Mouse (Mus musculus) heart, adult 2 months (tissue): ENCODE data around the gene Tectb. TPM values are rescaled to one million over a fixed set of nuclear protein-coding genes. Genes with fewer than 3 reads are reported as not detected.

Source experiments
- DNase-seq, 2 experiments: peaks; one replicate each; pipeline ENCODE4 v3.0.0; 2021
- H3K27ac ChIP-seq: fragments of 200-600 bp; 2 replicates; pipeline ENCODE4 v1.8.1; 2022
- H3K27me3 ChIP-seq: fragments of 200-500 bp; 2 replicates; pipeline ENCODE4 v1.6.1; 2012; ENCODE audit warnings: mild to moderate bottlenecking, low read length, inconsistent platforms, mixed read lengths; ENCODE audit not compliant: control insufficient read depth, insufficient read depth
- H3K36me3 ChIP-seq: fragments of 200-500 bp; 2 replicates; pipeline ENCODE4 v1.6.1; 2012; ENCODE audit warnings: low read length, inconsistent platforms; ENCODE audit not compliant: control insufficient read depth, insufficient read depth
- H3K4me1 ChIP-seq: fragments of 200-500 bp; 2 replicates; pipeline ENCODE4 v1.6.1; 2011; ENCODE audit warnings: low read length; ENCODE audit not compliant: control insufficient read depth, insufficient read depth
- H3K4me3 ChIP-seq: fragments of 200-600 bp; 2 replicates; pipeline ENCODE4 v1.8.1; 2022
- H3K79me2 ChIP-seq: fragments of 200-500 bp; replicated peaks from 2 replicates; pipeline ENCODE4 v1.6.1; 2012; ENCODE audit warnings: mild to moderate bottlenecking, inconsistent platforms, low read length, moderate library complexity, mixed read lengths; ENCODE audit not compliant: control insufficient read depth, insufficient read depth
- H3K9ac ChIP-seq: fragments of 200-500 bp; 2 replicates; pipeline ENCODE4 v1.6.1; 2012; ENCODE audit warnings: low read depth, mild to moderate bottlenecking, control low read depth, inconsistent platforms, low read length, mixed read lengths
- CTCF ChIP-seq: fragments of 200-600 bp; IDR thresholded peaks from 2 replicates; pipeline ENCODE4 v1.8.1; 2022; ENCODE audit warnings: antibody characterized with exemption, mild to moderate bottlenecking, moderate library complexity
- EP300 ChIP-seq: fragments of 200-500 bp; IDR thresholded peaks from 2 replicates; pipeline ENCODE4 v1.6.1; 2011; ENCODE audit warnings: low read depth, low read length, control low read depth; ENCODE audit not compliant: insufficient read depth
- POLR2A ChIP-seq: fragments of 200-500 bp; IDR thresholded peaks from 2 replicates; pipeline ENCODE4 v1.6.1; 2011; ENCODE audit warnings: mild to moderate bottlenecking, low read depth, low read length, control low read depth; ENCODE audit not compliant: insufficient read depth
- WGBS: fragments of 180-500 bp; shearing (Covaris S2); methylation state at CpG from one replicate; pipeline ENCODE4 v1.1.7; 2018; 5-methylcytosine and 5-hydroxymethylcytosine counted together
- intact Hi-C: fragments of 180-260 bp; cut with DNase I; formaldehyde crosslinking; loops from one replicate; pipeline ENCODE4 v1.15.1; 2025
- polyA plus RNA-seq: library from polyadenylated mRNA; depleted of rRNA; stranded (reverse); fragments of >200 nt; gene quantifications from 2 replicates; pipeline ENCODE4 v1.2.3, GENCODE M21; 2012
- total RNA-seq, 2 experiments: library from RNA; stranded (reverse); gene quantifications; 2 replicates each; pipeline ENCODE4 v1.2.3; 2021

Tectb gene
- total and polyA plus RNA-seq, 3 experiments = 0.16 to 0.23 (median 0.21) TPM

DNA sequence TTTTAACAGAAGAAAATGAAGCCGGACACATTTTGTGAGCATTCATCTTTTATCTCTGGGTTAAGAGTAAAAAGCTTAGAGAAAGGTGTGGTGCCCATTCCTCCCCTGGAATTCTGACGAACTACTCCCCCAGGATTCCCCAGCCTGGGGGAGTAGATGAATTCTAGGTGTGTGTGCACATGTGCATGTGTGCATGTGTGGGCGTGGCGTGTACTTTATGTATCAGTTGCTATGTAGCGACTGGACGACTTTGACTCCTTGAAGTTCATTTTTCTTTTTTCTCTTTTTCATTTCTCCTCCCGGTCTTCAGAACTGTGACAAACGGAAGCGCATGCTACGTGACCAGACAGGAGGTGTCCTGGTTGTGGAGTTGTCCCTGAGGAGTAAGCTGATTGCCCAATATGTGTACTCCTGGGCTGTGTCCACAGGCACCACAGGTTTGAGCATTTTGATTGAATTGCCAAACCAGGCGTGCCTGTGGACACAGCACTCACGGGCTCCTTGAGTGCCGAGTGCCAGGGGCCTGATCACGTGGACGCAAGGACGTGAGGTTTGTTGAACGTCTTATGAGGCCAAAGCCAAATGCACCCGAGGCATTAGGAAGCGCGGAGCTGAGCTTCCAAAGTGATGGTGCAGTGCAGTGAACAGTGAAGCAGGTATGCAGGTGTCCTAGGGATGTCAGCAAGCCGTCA is 11.9 kb downstream of the Tectb start:
- no peaks in the 10 kb centered on the region for H3K36me3 ChIP-seq
- no peak for TF ChIP-seq POLR2A
- no peak for TF ChIP-seq CTCF
- no peaks in the 10 kb centered on the region for H3K79me2 ChIP-seq
- H3K27ac ChIP-seq = peak overlapping the region; percentile 36; the same call in 1 of the 2 replicates
- H3K4me1 ChIP-seq = peaks cover 10% of the 10 kb centered on the region
- intact Hi-C loops = no loop called here
- no peaks in the 10 kb centered on the region for H3K27me3 ChIP-seq
- no peak overlapping the region for H3K9ac ChIP-seq
- no peak overlapping the region for H3K4me3 ChIP-seq
- WGBS = 83% methylated on average over 21 of the region's 21 CpGs
- peak in 1 of 2 experiments; percentile 28 for DNase-seq

DNA sequence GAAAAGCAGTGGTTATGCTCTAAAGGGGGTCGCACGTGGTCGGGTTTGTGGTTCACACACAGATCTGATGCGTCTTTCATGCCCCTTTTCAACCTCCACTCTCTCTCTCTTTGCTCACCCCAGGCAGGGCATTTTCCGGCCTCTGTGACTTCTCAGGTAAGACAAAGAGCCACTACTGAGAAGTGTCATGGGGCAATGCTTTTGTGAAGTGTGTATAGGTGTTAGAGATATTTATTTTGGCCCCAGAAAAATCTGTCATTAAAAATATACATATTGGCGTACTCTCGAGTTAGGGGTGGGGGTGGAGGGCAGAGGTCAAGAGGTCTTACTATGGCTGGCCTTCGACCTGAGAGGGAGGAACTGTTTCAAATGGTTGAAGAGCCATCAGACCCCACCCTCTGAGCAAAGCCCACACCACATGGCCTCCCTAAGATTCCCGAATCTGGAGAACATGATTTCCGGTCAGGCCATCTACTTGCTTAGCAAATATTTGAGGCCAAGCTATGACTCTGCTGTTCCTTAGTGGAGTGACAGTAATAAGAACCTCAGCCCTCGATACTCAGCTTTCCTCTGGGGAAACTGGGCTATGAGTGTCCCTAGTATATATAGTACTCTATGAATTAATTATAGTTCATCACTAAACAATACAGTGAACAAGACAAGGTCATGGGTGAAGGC is 13.3 kb downstream of the Tectb start:
- TF ChIP-seq EP300 (no peak), CTCF (no peak), POLR2A (no peak)
- Histone ChIP-seq H3K4me3 (no peak overlapping the region), H3K36me3 (no peaks in the 10 kb centered on the region), H3K79me2 (no peaks in the 10 kb centered on the region), H3K9ac (no peak overlapping the region), H3K27me3 (no peaks in the 10 kb centered on the region), H3K4me1 (peaks cover 10% of the 10 kb centered on the region), H3K27ac (peak overlapping the region; percentile 65)
- 76% methylated on average over 11 of the region's 11 CpGs for WGBS
- intact Hi-C loops = loop anchor here (2.0 kb wide), 1 partner anchor 95 kb away; no protein-coding TSS in a partner anchor
- DNase-seq = no peak

DNA sequence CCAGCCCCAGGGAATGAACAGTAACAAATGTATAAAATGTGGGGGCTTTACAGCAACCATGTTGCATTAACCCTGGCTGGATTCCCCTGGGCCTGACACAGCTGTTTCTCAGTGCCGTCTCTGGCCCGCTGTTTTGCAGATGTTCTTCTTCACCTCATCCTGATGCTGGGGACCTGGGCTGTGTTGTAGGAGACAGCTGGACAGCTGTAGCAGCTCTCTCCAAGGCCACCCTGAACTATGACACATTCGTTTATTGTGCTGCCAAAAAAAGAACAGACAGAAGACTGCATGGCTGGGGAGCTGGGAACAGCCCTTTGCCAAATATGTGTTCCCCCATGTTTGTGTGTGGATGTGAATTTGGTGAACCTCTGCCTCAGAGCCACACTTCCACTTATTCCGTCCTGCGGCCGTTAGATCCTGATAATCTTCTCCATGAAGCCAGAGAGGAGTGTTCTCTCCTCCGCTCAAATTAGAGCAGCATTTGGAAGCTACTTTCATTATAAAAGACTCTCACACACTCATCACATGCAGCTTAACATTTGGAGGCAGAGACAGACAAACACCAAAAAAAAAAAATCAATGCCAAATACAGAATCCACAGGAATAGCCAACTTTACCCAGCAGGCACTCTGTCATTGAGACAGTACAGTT is 14.1 kb downstream of the Tectb start:
- intact Hi-C loops = loop anchor here (2.0 kb wide), 1 partner anchor 96 kb away; no protein-coding TSS in a partner anchor
- Histone ChIP-seq H3K27ac (peak overlapping the region; percentile 65), H3K27me3 (no peaks in the 10 kb centered on the region), H3K4me1 (peaks cover 10% of the 10 kb centered on the region), H3K9ac (0 out of 2 replicates have a peak overlapping the region, but pooled peaks have one; percentile 35), H3K79me2 (no peaks in the 10 kb centered on the region), H3K4me3 (no peak overlapping the region), H3K36me3 (no peaks in the 10 kb centered on the region)
- DNase-seq = peak; percentile 44 to 46
- TF ChIP-seq EP300 (peak; percentile 66), POLR2A (no peak)
- 41% methylated on average over 7 of the region's 7 CpGs for WGBS

DNA sequence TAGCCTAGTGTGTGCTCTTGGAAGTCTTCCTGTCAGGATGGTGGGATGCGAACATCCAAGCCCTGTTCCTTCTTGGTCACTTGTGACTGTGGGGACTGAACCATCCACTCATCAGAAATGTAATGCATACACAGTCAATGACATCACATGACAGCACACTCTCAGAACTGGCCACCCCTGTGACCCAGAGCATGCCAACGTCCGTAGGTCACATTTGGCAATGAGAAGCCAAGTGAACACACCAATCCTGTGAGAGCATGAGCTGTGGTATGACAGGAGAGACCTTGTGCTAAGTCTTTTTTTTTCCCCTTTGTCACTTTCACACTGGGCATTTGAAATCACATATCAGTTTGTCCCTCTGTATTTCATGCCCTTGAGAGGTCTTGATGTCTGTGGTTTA is 15.0 kb downstream of the Tectb start:
- DNase-seq = no peak
- WGBS = 66% methylated on average over 3 of the region's 3 CpGs

GRCm38 (mm10) chr19:55198303-55198702 is 17.8 kb downstream of the Tectb start:
- DNase-seq = peak; percentile 33 to 56
- Histone ChIP-seq H3K27me3 (no peaks in the 10 kb centered on the region), H3K79me2 (no peaks in the 10 kb centered on the region), H3K9ac (no peak overlapping the region), H3K4me1 (peaks cover 5% of the 10 kb centered on the region), H3K4me3 (no peak overlapping the region), H3K27ac (no peak overlapping the region), H3K36me3 (no peaks in the 10 kb centered on the region)
- TF ChIP-seq CTCF = peak; percentile 85
- peak; percentile 48; the same call in 1 of the 2 replicates for TF ChIP-seq EP300
- no peak for TF ChIP-seq POLR2A
- 36% methylated on average over 5 of the region's 5 CpGs for WGBS
- intact Hi-C loops = loop anchor here (2.0 kb wide), 1 partner anchor 126 kb away; no protein-coding TSS in a partner anchor

More for the DNA sequence above, 15.0 kb downstream of the Tectb start:
- no peaks in the 10 kb centered on the region for H3K27me3 ChIP-seq
- H3K79me2 ChIP-seq = no peaks in the 10 kb centered on the region
- H3K36me3 ChIP-seq = no peaks in the 10 kb centered on the region
- no peak overlapping the region for H3K9ac ChIP-seq
- H3K4me3 ChIP-seq = no peak overlapping the region
- intact Hi-C loops = loop anchor here (2.0 kb wide), 1 partner anchor 97 kb away; no protein-coding TSS in a partner anchor
- TF ChIP-seq POLR2A (no peak), EP300 (no peak), CTCF (no peak)
- H3K4me1 ChIP-seq = peaks cover 8% of the 10 kb centered on the region
- peak overlapping the region; percentile 23; the same call in 1 of the 2 replicates for H3K27ac ChIP-seq
